Mouse (Mus musculus) layer of hippocampus, adult 8-10 months (tissue): ENCODE data around the gene Cdc26. TPM values are rescaled to one million over a fixed set of nuclear protein-coding genes. Genes with fewer than 3 reads are reported as not detected.

Experiments used
- DNase-seq, 2 experiments: peaks; one replicate each; pipeline ENCODE4 v3.0.0; 2022; ENCODE audit warnings: low spot score in 2 of 2
- total RNA-seq, 4 experiments: library from RNA; stranded (reverse); gene quantifications; 2 replicates each; pipeline ENCODE4 v1.2.4; 2022

Gene Cdc26
- total RNA-seq, 4 experiments from 2014 or later: 52.6 to 57.3 (median 53.7) TPM

- peak in 1 of 2 experiments; percentile 18 for DNase-seq
Measured at GRCm38 (mm10) chr4:62398956-62399355, 9.5 kb downstream of the Cdc26 start.

- DNase-seq: peak; percentile 23 to 44
Measured at GRCm38 (mm10) chr4:62397616-62398365, 10.7 kb downstream of the Cdc26 start.

- DNase-seq: no peak
Measured at GRCm38 (mm10) chr4:62395806-62396205, 12.6 kb downstream of the Cdc26 start.

DNA sequence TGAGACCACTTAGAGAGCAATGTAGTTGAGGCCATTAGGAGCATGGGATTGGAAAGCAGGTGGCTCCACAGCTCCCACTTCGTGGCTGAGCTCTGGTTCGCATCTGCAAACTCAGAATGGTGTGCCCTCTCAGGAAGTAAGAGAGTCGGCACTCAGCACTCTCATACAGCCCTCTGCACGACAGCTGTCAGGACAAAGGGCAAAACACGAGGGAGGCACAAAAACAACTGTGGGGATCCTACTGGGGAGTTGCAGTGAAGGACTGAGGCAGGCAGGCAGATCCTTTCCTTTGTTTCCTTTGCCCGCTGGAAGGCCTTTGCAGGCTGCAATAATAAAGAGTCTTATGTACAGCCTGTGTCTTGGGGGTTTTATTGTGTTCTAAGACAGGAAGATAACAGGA lies 15.0 kb downstream of the Cdc26 start:
- no peak for DNase-seq

DNA sequence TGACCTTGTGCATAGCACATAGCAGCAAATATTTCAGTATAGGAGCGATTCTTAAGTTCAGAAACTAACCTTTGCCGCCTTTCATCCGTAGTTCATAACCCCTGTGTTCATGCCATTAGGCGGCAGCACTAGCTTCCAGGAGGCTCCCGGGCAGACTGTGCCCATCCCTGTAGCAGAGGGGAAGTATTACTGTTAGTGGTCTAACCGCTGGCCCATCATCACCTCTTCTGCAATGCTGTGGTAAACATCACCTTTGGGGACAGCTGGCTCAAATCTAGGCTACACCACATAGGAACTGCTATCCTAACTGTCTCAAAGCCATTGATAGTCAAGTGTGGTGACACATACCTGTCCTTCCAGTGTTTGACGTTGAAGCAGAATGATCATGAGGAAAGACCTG lies 16.6 kb downstream of the Cdc26 start:
- no peak for DNase-seq

- DNase-seq: no peak
Measured at GRCm38 (mm10) chr4:62389592-62390512, 18.6 kb downstream of the Cdc26 start.

DNA sequence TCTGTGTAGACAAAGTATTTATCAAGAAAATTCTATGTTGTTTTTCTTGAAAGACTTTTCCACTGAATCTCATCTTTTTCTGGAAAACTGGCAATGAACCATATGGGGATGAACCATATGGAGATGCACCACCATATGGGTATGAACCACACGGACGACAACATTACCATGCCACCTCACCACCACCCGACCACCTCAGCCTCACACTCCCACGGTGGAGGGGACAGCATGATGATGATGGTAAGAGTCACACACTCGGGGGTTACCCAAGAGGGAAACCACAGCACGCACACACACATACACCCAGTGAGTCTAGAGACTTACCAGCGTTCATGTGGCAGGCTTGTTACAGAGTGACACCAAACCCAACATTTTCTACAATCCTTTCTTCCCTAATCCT lies 23.0 kb downstream of the Cdc26 start:
- no peak for DNase-seq

- DNase-seq: no peak
Measured at GRCm38 (mm10) chr4:62384159-62384558, 24.3 kb downstream of the Cdc26 start.

- DNase-seq: no peak
Measured at GRCm38 (mm10) chr4:62383752-62384151, 24.7 kb downstream of the Cdc26 start.

DNA sequence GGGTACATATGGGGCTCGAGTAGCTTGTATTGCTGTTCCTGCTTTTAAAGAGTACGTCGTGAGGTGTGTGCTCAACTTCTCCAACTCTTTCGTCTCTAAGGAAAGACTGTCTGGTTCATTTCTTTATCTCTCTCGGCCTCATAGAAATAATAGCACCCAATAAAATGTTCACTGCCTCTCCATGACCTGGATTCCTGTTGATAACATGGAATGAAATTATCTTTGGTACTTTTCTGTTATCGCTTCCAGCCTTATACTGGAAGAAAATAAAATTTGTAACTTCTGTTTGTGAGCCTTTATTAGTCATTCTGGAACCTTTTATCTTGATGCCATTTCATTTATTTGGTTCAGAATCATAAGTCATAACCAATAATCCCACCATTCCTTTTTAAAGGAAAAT lies 25.2 kb downstream of the Cdc26 start:
- no peak for DNase-seq

DNA sequence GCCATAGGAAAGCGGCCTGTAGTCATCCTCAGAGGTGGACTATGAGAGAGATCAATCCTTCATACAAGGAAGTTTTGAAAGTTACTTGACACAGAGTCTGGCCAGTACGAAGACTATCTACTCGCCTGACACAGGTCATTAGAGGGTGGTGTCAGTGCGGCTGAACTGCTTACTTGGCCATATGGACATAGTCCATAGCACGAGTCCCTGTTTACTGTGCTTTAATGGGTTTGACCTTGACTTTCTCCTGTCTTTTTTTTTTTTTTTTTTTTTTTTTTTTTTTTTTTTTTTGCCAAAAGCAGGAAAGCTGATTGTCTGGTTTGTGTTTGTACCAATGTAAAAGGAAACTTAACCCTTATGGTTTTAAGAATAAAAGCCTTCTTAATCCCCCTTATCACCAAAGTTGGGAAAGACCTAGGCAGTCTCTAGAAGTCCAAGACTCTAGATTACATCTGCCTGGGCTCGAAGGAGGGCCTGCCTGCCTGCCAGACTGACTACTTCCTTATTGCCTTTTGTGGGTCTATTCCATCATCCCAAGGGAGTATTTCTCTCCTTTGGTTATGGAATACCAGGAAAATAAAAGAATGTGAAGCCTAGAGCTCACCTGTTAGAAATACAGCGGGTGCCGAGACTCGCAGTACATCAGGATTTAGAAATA lies 28.6 kb downstream of the Cdc26 start:
- no peak for DNase-seq

DNA sequence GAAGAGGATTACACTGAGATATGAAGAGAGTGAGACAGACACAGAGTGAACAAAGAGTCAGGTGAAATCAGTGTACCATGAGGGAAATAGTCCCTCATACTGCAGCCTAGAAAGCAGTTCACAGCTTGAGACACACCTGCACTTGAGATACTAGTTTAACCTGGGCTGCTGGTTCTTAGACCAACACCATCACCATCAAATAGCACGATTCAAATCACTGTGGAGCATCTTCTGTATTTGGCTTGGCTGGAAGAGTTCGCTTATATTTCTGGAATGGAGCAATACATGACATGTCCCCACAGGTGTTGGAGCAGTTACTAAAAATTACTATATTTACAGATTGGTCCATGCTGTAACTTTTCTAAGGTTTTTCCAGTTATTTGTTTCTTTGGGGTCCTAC lies 32.3 kb downstream of the Cdc26 start:
- no peak for DNase-seq

DNA sequence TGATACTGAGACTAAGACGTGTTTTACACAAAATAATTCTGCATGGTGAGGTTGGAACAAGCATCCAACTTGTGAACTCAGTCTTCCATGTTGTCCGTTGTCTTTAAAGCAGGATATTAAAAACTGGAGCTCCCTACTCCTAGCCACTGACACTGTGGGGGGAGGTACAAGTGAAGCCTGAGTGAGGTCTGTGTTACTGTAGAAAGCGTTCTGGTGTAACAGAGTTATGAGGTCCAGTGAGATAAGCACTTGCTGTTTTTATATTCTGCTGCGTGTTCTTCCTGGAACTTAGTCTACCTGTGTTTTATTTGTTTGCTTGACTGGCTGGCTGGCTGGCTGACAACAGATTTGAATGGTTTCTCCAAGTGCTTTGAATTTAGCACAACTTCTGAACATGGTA lies 34.1 kb downstream of the Cdc26 start:
- DNase-seq: no peak

DNA sequence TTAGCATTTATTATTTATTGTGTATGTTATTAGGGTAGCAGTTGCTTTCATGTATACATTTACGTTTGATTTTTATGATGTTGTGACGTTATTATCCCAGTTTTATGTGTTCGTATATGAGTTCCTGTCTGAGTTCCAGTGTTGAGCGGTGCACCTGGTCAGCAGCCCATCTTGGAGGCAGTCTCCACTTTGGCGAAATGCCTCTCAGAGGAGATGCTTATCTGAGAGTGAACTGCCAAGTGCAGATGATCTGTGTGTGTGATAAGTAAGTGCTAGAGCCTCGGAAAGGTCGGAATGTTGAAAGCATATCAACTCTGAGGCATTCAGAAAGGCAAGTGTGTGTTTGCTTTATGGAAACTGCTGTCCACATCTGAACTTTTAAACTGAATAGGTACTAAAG lies 34.8 kb downstream of the Cdc26 start:
- no peak for DNase-seq

GRCm38 (mm10) chr4:62372818-62373520 lies 35.5 kb downstream of the Cdc26 start:
- DNase-seq: no peak

GRCm38 (mm10) chr4:62372410-62372809 lies 36.0 kb downstream of the Cdc26 start:
- DNase-seq: no peak

DNA sequence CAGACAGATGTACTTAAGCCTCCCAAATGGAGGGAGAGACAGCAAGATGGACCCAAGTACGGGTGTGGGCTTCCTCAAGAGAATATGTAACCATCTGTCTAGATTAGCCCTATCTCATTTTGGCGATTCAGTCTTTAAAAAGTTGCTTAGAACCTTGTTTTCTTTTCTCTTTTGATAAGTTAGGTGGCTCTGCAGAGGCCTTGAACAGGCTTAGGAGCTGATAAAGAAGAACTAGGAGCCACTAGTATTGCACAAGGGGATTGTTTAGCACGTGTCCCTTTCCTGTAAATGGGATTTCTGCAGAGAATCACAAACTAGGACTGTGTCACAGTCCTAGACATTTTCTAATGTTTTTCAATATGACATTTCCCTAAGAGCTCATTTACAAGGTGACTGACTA lies 39.4 kb downstream of the Cdc26 start:
- DNase-seq: no peak

DNA sequence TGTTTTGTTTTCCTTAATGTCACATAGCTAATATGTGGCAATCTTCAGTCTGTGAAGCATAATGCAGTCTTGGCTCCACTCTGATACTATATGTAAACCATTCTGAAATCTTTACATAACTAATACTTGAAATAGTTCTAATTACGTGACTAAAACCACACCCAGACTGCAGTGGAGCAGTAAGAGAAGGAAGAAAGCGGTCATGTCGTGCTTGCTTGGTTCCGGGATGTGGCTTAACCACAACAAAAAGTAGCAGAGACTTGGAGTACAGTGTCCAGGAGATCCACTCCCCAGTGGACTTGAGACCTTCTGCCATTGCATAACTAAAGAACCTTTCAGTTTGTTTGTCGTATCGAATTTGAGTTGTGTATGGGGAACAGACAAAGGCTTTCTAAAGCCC lies 40.9 kb downstream of the Cdc26 start:
- DNase-seq: no peak

DNA sequence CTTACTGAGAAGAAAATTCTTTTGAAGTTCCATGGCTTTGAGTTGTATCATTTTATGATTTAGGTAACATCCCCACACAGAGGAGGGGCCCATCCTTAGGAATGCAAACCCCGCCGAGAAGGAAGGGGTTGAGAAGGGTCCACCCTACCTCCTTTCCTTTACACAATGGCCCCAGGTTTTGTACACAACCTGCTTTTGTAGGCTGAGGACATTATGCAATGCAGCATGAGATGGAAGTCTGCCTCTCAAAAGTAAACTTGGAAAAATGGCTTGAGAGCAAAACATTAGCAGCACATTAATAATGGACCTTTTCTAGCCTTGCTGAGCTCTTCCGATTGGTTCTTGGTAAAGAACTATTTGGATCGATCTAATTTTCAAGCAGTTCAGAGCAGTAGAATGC lies 42.2 kb downstream of the Cdc26 start:
- DNase-seq: no peak

- DNase-seq: no peak
Measured at GRCm38 (mm10) chr4:62364299-62364698, 44.1 kb downstream of the Cdc26 start.

DNA sequence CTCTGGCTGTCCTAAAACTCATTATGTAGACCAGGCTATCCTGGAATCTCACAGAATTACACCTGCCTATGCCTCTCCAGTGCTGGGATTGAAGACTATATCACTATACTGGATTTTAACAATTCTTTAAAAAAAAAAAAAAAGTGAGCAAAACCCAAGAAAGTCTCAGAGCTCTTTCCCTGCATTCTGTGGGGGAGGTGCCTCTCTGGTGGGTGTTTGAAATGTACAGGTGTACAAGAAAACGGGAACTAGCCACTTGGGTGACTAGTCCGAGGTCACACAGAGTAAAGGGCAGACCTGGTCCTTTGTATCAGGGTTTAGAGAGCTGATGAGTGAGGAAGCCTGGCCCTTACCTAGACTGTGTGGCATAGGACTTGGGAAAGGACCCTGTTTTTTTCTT lies 46.0 kb downstream of the Cdc26 start:
- no peak for DNase-seq
